Mouse (Mus musculus) gastrocnemius, postnatal 25 days (tissue): ENCODE results near the gene Il23r. TPM values are rescaled to one million over a fixed set of nuclear protein-coding genes. Genes with fewer than 3 reads are reported as not detected.

Experiments
- DNase-seq: peaks from one replicate; pipeline ENCODE4 v3.0.0; 2022
- total RNA-seq, 2 experiments: library from RNA; stranded (reverse); gene quantifications; 1 replicate in 1 of 2; 2 replicates in 1 of 2; pipeline ENCODE4 v1.2.3; 2021

The Il23r gene
- total RNA-seq, 2 experiments from 2014 or later = not detected

DNA sequence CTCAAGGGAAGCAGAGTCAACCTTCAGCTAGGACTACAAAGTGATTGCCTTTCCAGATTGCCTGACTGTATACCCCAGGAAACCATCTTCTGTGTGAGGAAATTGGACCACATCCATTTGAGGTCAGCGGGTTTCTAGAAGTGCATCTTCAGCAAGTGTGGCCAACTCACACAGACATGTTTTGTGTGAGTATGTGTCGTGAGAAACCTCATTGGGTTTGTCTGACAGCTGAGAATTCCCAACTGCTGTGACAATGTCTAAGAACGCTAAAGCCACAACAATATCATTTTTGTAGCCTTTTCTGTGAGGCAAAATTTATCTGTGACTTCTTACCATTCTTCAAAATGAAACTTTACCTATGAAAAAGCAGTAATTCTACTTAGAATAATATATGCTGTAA lies 59.8 kb downstream of the Il23r start:
- DNase-seq = no peak

DNA sequence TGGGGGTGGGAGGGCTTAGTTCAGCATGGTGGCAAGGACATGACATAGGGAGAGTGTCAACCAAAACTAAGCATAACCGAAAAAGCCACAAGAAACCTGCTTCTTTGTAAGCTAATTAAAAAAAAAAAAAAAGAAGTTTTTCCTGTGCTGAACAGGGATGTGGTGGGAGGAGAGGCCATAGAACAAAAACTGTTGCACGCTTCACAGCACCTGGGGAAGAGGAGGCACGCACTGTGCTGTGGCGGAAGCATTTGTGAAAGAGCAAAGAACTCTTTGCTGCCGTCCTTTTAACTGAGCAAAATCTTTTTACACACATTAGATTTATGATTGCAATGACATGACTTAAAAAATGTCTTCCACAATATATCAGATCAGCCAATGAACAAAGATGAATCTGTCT lies 69.9 kb downstream of the Il23r start:
- DNase-seq = no peak

DNA sequence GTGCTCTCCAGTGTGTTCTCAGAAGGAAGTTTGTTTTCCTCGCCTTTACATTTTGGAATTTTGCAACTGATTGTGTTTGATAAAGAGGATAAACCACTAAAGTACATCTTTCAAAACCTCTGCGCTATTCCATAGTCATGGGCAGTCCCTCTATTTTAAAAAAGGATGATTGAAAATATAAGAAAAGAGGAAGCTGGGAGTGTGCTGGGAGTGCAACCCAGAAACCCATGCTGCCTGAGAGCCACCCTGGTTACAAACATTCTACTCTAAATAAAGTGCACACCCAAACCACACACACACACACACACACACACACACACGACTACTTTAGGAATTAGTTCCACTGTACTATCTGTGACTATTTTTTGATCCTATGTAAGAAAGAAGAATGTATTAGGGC lies 75.1 kb downstream of the Il23r start:
- no peak for DNase-seq

DNA sequence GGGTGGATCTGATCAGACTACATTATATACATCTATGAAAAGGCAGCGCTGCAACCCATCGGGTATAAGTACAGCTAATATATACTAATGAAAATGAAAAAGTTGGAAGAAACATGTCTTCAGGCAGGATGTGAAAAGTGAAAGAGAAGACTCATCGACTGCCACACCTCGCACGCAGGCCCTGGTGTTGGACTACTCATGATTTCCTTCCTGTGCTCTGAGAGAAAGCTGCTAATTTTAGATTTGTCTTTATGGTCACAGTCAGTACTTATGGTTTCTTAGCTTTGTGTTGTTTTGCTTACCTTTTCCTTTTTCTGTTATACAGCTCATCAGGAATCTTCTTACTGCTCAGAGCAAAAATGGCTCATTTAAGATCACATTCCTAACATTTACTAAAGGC lies 76.4 kb downstream of the Il23r start:
- no peak for DNase-seq

DNA sequence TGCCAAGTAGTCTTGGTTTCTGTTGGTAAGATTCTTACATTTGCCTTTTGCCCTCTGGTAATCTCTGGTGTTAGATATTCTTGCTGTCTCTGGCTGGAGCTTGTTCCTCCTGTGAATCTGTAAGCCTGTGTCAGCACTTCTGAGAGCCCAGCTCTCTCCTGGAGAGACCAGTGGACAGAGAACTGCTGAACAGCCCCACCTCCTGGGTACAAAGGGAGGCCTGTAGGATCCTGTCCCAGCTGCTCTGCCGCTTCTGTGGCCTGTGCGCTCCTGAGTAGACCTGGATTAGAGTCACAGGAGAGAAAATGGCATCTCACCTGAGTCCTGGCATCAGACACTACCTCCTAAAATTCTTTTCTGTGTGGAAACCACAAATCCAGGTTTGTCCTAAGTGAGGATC lies 78.3 kb downstream of the Il23r start:
- DNase-seq = no peak

DNA sequence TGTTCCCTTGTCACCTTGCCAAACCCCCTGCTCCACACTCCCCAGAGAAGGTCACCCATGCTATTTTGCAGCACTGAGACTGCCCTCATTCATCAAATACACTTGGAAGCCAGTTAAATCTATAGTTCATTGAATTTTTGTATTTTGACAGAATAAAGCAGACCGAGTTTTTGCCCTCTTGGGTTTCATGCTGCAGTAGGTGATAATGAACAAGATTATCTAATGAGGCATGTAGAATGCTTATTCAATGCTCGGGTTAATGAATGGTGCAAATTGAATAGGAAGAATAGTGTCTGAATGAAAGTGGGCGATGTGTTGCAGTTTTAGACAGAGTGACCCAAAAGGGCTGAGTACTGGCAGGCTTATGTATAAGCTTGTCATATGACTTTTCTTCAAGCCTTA lies 86.4 kb downstream of the Il23r start:
- DNase-seq = no peak

DNA sequence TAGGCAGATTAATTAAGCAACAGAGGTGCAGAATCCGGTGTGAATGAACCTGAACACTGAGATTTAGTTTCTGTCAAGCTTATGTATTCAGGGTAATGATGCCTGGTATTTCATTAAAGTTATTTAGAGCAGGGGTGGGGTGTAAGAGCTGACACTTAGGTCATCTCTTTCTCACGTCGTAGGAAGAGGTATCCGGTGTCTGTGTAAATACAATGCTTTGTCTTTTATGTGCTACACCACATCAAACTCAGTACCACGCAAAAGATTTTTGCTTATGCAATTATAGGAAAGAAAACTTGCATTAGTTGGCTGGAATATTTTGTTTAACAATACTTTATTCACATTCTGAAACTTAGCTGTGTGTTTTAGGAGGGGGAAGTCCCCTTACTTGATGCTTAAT lies 92.1 kb downstream of the Il23r start:
- DNase-seq = no peak

DNA sequence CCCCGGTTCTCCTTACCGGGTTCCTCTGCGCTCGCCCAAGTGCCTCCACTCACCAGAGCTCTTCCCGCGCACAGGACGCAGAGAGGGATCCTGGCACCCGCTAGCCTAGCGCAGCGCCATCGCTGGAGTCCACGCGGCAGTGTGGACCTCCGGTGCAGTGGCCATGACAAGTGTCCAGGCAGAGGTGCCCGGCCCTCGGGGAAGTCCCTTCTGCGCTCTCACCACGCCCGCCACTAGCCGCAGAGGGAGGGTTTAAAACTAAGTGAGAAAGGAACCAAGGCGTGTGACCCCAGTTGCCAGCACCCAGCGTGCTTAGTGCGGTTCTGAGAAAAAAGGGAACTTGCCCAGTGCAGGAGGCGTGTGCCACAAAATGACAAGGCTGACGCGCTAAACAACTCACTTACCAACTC lies 115.7 kb downstream of the Il23r start, which contains the start of gene Il12rb2:
TSS of gene Il12rb2 (minus strand) at position 207 of the 410 bp plus-strand sequence.
- peak; percentile 10 for DNase-seq

Other genes starting within 250 kb of the Il23r start
- not detected for gene Il12rb2, start 115.7 kb downstream of the Il23r start, total RNA-seq
- gene Tacstd2, start 43.9 kb upstream of the Il23r start, total RNA-seq = not detected